28 mouse cellular contexts compared by ENCODE assay signal in the genomic region with DNA sequence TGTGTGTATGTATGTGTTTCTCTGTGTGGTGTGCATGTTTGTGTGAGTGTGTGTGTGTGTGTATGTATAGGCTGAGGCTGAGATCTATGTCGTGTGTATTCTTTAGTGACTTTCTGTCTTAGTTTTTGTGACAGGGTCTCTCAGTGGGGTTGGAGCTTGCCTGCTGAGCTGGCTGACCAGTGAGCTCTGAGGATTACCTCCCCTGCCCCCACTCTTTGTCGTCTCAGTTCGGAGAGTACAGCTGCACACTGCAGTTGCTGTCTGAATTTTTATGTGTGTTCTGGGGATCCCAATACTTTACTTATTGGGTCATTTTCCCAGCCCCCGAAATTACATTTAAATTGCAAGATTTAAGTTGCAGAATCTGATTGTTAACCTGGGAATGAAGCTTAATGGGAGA.
"Had no signal": no experiment of that assay in that cellular context is flagged by ENCODE, and none has a peak within 500 bp of the region (broad histone marks: within the 10 kb centered on the region; RNA-seq: fewer than 3 reads in every experiment).

No protein-coding gene starts in this region.

- ATAC-seq: forebrain, embryonic 13.5 days; forebrain, embryonic 14.5 days; forebrain, embryonic 15.5 days; forebrain, embryonic 16.5 days; forebrain, postnatal 0 days had no signal

- H3K4me3 ChIP-seq: embryonic facial prominence, embryonic 10.5 days; embryonic facial prominence, embryonic 12.5 days; embryonic facial prominence, embryonic 13.5 days; embryonic facial prominence, embryonic 15.5 days; erythroblast, embryonic 14.5 days; forebrain, embryonic 10.5 days; forebrain, embryonic 12.5 days; forebrain, embryonic 13.5 days; forebrain, embryonic 15.5 days; gastrocnemius, adult 2 months had no signal

- H3K4me1 ChIP-seq: embryonic facial prominence, embryonic 10.5 days; embryonic facial prominence, embryonic 12.5 days; embryonic facial prominence, embryonic 13.5 days; embryonic facial prominence, embryonic 15.5 days; forebrain, embryonic 13.5 days had no signal

- H3K36me3 ChIP-seq: embryonic facial prominence, embryonic 10.5 days; embryonic facial prominence, embryonic 12.5 days; embryonic facial prominence, embryonic 13.5 days; embryonic facial prominence, embryonic 15.5 days; forebrain, embryonic 10.5 days; forebrain, embryonic 12.5 days; forebrain, embryonic 15.5 days had no signal

- H3K4me2 ChIP-seq: embryonic facial prominence, embryonic 12.5 days; embryonic facial prominence, embryonic 13.5 days; embryonic facial prominence, embryonic 15.5 days; forebrain, embryonic 12.5 days; forebrain, embryonic 13.5 days; forebrain, embryonic 15.5 days had no signal

- H3K27ac ChIP-seq: embryonic facial prominence, embryonic 10.5 days; embryonic facial prominence, embryonic 12.5 days; embryonic facial prominence, embryonic 13.5 days; embryonic facial prominence, embryonic 15.5 days; forebrain, embryonic 10.5 days; forebrain, embryonic 12.5 days; forebrain, embryonic 13.5 days; forebrain, embryonic 15.5 days; gastrocnemius, adult 2 months had no signal

- DNase-seq: cerebellum, adult 18-20 months; cerebellum, adult 2 months; cerebellum, adult 8-10 months; cerebellum, adult 9-10 months; cerebellum, adult 9-11 months; cerebellum, postnatal 10 days; cerebellum, postnatal 14 days; cerebellum, postnatal 25 days; cerebellum, postnatal 36 days; embryo, embryonic 11 days; forebrain, postnatal 0 days; gastrocnemius, adult 2 months; gastrocnemius, postnatal 10 days; gastrocnemius, postnatal 14 days; gastrocnemius, postnatal 25 days; gastrocnemius, postnatal 36 days; heart, adult 18-20 months had no signal

- H3K9me3 ChIP-seq: embryonic facial prominence, embryonic 10.5 days; embryonic facial prominence, embryonic 12.5 days; embryonic facial prominence, embryonic 13.5 days; embryonic facial prominence, embryonic 15.5 days; forebrain, embryonic 10.5 days; forebrain, embryonic 12.5 days; forebrain, embryonic 13.5 days; forebrain, embryonic 15.5 days had no signal

- H3K9ac ChIP-seq: embryonic facial prominence, embryonic 12.5 days; embryonic facial prominence, embryonic 13.5 days; embryonic facial prominence, embryonic 15.5 days; forebrain, embryonic 12.5 days; forebrain, embryonic 13.5 days; forebrain, embryonic 15.5 days; forebrain, postnatal 0 days had no signal

- H3K27me3 ChIP-seq: embryonic facial prominence, embryonic 12.5 days; embryonic facial prominence, embryonic 13.5 days; embryonic facial prominence, embryonic 15.5 days; forebrain, embryonic 12.5 days; forebrain, embryonic 13.5 days; forebrain, embryonic 15.5 days had no signal
